Mouse (Mus musculus): ENCODE measurements at regions not wholly inside any gene's neighbourhood (a gene's known extent, or its start where the extent isn't known, plus 50 kb on each side); places are given as distances from the start of the nearest gene placed in this dataset.

DNA sequence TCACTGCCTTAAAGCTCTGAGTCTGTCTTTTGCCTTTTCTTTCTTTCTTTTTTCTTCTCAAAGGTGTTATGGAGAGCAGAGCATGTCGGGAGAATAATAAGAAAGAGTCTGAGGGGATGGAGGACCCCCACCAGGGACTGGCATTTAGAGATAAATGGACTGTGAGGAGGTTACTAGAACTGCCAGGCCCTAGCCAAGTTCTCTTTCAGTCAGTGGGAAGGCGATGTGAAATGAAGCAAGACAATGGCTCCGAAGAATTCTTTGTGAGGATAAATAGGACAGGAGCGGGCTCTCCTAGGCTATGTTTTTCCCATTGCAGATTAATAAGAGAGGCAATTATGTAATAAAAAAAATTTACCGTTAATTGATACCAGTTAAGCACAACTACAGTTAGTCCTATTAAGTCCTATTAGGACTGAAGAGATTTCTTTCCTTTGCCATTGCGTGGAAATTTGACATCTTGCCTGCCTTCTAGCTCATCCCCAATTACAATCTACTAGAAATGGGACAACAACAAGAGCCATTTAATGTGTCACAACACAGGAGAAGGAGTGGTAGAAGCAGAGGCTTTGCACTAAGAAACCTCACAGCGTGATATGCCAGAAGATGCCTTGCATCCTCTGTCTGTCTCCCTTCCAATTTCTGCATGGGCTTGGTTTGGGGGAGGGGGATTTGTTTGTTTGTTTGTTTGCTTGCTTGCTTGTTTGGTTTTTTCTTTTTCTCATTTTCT lies 107.2 kb upstream of the Id4 start:
- no peak for ATAC-seq (replicated peaks; ENCODE audit: low read depth, poor library complexity, severe bottlenecking)

- ATAC-seq (replicated peaks; ENCODE audit: low read depth, poor library complexity, severe bottlenecking), result no peak
Measured at GRCm38 (mm10) chr13:48154414-48155105, 106.5 kb upstream of the Id4 start.

GRCm38 (mm10) chr13:48159020-48159910 lies 101.8 kb upstream of the Id4 start:
- ATAC-seq (replicated peaks; ENCODE audit: low read depth, poor library complexity, severe bottlenecking), result no peak

DNA sequence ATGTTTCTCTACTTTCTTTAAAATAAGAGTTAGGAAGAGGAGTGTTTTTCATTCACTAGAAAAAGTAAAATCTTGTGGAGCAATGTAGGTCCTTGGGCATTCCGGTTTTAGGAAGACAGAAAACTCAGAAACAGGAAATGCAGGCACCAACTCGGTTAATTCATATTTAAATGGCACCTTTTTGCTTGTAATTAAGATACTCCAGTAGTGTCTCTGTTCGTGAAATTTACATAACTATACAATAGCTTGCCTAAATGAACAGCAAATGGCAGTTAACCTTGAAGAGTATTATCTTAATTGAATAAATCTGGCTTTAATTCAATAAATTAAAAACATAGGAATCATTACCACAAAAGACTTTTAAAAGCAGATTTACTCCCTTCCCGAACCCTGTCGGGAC lies 100.9 kb upstream of the Id4 start:
- no peak for ATAC-seq (replicated peaks; ENCODE audit: low read depth, poor library complexity, severe bottlenecking)

DNA sequence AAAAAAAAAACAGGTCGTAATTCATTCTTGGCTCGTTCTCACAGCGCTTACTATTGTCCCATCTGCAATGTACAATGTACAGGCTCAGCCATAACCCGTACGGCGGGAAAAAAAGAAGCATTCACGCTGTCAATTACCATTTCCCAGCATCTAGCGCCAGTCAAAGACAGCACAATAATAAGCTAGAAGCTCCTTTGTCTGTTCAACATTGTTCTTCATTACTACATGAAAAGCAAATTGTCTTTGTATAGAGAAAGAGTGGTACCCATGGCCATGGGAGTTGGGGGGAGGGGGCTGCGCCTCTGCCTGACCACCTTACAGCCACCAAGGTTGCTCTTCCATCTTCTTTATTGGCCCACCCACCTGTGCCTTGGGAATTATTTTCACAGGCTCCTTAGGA lies 99.7 kb upstream of the Id4 start:
- no peak for ATAC-seq (replicated peaks; ENCODE audit: low read depth, poor library complexity, severe bottlenecking)

DNA sequence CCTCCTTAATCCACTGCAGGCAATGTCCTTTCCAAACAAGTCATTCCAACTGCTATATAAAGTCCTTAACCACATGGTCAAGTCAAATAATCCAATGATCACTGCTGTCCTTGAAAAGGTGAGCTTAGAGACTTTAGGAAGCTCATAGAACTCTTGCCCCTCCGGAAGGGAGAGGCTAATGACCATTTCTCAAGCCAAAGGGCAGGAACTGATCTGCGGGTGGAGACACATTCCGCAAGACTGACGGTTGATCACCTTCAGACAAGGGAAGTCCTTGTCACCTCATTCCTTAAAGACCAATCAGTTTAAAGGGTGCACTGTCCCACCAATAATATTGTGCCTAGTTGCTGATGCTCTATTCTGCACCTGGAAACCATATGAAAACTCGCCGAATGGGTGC lies 96.4 kb upstream of the Id4 start:
- ATAC-seq (replicated peaks; ENCODE audit: low read depth, poor library complexity, severe bottlenecking), result no peak

- no peak for ATAC-seq (replicated peaks; ENCODE audit: low read depth, poor library complexity, severe bottlenecking)
Measured at GRCm38 (mm10) chr13:48165838-48166237, 95.2 kb upstream of the Id4 start.

DNA sequence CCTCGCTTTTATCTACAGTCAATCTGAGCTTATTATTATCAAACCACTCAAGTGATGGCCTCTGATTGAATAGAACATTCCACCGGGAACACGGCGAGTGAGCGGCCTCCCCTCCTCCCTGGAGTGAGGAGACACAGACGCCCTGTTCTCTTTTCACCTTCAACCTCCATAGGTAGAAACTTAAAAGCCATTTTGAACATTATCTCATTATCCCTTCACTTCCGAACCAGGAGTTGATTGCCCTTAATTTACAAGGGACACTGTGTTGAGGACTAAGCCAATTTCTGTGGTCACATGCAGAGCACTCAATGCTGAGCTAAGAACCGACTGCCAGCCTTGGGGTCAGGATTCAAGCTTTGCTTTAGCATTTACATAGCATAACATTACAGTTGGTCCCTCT lies 93.1 kb upstream of the Id4 start:
- ATAC-seq (replicated peaks; ENCODE audit: low read depth, poor library complexity, severe bottlenecking), result no peak

DNA sequence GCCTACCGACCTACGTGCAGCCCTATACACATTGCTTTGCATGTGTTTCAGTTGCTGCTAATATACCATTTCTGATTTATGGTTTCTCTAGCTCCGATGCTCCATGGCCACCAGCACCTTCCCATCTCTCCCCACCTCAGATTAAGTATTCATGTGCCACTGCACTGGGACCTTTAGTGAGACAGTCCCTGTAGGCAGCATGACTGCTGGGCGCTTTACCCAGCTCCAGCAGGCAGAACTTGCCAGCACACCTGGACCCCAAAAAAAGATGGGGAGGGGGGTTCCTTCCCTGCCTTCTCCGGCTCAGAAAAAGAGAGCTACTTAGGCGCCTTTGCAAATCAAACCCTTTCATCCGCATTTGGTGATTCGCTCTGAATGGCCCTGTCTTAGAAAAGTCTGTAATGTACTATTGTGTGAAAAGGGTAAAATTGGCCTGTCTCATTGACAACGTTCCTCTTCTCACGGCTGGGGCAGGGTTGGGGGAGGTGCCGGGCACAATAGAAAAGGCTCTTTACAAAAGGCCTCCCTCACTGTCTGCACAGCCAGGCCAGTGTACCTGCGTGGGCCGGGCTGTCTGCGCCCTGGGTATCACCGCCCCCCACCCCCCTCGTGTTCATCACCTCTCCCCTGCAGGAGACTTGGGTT lies 89.6 kb upstream of the Id4 start:
- no peak for ATAC-seq (replicated peaks; ENCODE audit: low read depth, poor library complexity, severe bottlenecking)

DNA sequence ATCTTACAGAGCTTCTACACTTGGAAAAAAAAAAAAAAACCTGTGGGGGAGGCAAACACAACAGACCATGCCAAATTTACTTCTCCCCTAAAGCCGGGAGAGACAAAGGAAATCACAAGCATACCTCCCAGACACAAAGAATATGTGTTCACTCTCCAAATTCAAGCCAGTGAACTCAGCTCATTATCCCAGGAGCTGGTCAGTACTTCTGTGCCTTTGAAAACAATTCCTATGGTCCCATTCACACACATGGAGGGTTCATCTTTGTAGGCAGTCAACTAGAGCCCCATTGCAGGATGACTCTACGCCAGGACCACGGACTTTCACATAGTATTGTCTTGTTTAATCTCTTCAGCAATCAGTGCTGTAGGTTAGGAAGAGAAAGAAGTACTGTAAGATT lies 89.0 kb upstream of the Id4 start:
- ATAC-seq (replicated peaks; ENCODE audit: low read depth, poor library complexity, severe bottlenecking), result no peak

- ATAC-seq (replicated peaks; ENCODE audit: low read depth, poor library complexity, severe bottlenecking), result no peak
Measured at GRCm38 (mm10) chr13:48192476-48192875, 68.6 kb upstream of the Id4 start.

GRCm38 (mm10) chr13:48193942-48194341 lies 67.1 kb upstream of the Id4 start:
- no peak for ATAC-seq (replicated peaks; ENCODE audit: low read depth, poor library complexity, severe bottlenecking)

DNA sequence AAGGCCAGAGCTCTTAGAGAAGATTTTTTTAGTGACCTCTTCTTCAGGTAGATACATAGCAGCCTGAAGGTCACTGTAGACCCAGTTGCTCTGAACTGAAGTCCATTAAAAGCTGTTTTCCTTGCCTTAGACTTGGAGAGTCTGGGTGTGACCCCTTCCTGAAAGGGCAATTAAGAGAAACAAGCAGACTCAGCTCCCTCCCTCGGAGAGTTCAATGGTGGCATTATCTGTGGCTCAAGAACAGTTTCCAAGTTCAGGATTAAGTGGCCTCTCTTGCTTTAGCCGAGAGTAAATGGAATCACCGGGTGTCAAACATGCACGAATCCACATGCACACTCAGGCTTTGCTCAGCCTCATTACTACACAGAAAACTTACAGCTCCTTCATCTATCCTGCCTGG lies 53.2 kb upstream of the Id4 start:
- no peak for ATAC-seq (replicated peaks; ENCODE audit: low read depth, poor library complexity, severe bottlenecking)
